Mouse (Mus musculus): Measurements from ENCODE around the gene Pcbp3. TPM values are rescaled to one million over a fixed set of nuclear protein-coding genes. Genes with fewer than 3 reads are reported as not detected.

Gene Pcbp3
- polyA plus RNA-seq, 1 experiment from 2014 or later: 28.3 TPM

DNA sequence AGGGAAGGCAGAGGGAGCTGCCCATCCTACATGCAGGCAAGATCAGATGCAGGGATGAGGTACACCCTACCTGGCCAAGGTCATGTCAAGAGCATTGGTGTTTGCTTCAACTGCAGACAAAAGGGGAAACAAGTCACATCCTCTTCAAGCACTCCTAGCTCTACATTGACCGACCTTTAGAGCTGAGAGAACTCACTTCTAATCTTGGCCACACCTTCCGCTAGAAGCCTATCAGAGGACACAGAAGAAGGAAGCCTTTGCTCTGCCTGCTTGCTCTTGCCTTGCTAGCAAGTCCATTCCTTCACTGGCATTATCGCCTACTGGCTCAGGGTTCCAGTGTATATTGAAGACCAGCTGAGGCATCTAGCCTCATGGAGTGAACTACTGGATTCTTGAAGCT lies 119.6 kb downstream of the Pcbp3 start:
- no peak for ATAC-seq (ENCODE audit: insufficient number of reproducible peaks, insufficient read depth, low FRiP score, low TSS enrichment, low read depth)
- Histone ChIP-seq H3K27ac (no peak overlapping the region), H3K36me3 (no peaks in the 10 kb centered on the region), H3K4me3 (no peak overlapping the region), H3K4me1 (peaks cover 7% of the 10 kb centered on the region; the same call in 1 of the 2 replicates), H3K9ac (no peak overlapping the region), H3K4me2 (no peak overlapping the region), H3K9me3 (no peaks in the 10 kb centered on the region), H3K27me3 (no peaks in the 10 kb centered on the region)
- WGBS: 89% methylated on average over 3 of the region's 3 CpGs

DNA sequence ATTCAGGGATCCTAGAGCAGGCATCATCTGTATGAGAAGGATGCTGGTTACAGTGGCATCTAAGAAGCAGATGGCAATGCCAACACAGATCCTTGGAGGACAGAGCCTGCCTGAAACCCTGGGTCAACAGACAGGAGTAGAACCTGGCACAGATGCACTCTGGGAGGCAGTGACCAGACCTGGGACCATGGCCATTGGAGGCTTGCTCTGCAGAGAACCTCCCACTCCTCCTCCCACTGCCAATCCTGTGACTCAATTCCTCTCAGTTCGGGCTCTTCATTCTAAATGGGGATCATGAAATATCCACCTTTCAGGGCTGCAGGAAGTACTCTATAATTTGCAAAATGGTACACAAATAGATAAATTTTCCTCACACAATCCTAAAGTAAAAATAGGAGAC lies 120.5 kb downstream of the Pcbp3 start:
- no peak for ATAC-seq (ENCODE audit: insufficient number of reproducible peaks, insufficient read depth, low FRiP score, low TSS enrichment, low read depth)
- Histone ChIP-seq H3K27ac (no peak overlapping the region), H3K4me2 (no peak overlapping the region), H3K27me3 (no peaks in the 10 kb centered on the region), H3K4me1 (peaks cover 7% of the 10 kb centered on the region; the same call in 1 of the 2 replicates), H3K9ac (no peak overlapping the region), H3K9me3 (no peaks in the 10 kb centered on the region), H3K4me3 (no peak overlapping the region), H3K36me3 (no peaks in the 10 kb centered on the region)
- WGBS: 83% methylated on average over 1 of the region's 1 CpGs

DNA sequence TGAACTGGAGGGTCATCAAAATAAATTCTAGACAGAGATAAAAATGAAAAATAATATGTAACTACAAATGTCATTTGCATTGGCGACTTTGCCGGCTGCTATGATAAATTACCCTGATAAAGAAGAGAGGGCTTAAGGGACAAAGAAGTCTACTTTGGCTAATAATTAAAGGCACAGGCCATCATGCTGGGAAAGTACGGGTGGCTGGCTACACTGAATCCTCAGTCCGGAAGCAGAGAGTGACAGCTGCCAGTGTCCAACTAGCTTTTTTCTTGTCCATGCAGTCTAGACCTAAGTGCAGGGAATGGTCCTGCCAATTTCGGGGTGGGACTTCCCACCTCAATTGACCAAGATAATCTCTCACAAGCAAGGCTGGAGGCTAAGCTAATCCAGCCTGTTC lies 121.1 kb downstream of the Pcbp3 start:
- ATAC-seq (ENCODE audit: insufficient number of reproducible peaks, insufficient read depth, low FRiP score, low TSS enrichment, low read depth): no peak

DNA sequence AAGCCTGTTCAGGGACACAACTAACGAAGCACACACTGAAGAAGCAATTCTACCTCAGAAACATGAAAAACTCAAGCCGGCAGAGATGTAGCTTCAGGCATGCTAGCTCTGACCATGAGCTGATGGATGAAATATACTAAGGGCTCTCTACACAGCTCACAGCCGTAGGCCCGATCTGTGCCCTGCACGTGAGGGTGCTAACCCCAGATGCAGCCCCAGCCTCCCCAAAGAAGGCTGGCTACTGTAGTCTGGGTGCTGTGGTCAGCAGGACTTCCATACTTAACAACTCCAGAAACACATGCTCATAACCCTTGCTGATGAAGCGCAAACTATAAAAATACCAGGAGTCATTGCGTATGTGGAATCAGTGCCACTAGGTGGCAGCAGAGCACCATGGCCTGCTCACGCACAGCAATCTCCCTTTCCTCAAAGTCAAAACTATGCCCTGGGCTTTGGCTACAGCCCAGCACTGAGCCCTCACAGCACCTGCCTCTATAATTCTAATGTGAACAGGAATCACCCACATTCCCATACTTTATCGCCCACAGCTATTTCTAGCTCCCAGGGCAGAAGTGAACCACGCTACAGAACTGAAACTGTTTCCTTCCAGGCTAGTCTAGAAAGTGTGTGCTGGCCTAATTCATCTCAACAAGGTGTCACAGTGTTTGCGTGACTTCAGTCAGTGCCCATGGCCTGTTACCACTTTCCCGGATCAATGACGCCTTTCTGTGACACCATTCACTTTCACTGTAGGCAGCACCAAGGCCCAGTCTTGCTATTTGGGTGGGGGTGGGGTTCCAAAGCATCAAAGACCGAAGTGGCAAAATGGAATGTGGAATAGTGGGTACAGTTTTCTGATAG lies 126.0 kb downstream of the Pcbp3 start:
- H3K27me3 ChIP-seq: no peaks in the 10 kb centered on the region
- H3K27ac ChIP-seq: no peak overlapping the region
- H3K36me3 ChIP-seq: no peaks in the 10 kb centered on the region
- no peak overlapping the region for H3K9ac ChIP-seq
- no peak overlapping the region for H3K4me2 ChIP-seq
- H3K9me3 ChIP-seq: no peaks in the 10 kb centered on the region
- 58% methylated on average over 14 of the region's 14 CpGs for WGBS
- no peak for ATAC-seq (ENCODE audit: insufficient number of reproducible peaks, insufficient read depth, low FRiP score, low TSS enrichment, low read depth)
- no peaks in the 10 kb centered on the region for H3K4me1 ChIP-seq
- H3K4me3 ChIP-seq: no peak overlapping the region

More for the DNA sequence above, 121.1 kb downstream of the Pcbp3 start:
- Histone ChIP-seq H3K36me3 (no peaks in the 10 kb centered on the region), H3K4me2 (no peak overlapping the region), H3K27ac (no peak overlapping the region), H3K9ac (no peak overlapping the region), H3K9me3 (no peaks in the 10 kb centered on the region), H3K27me3 (no peaks in the 10 kb centered on the region), H3K4me3 (no peak overlapping the region), H3K4me1 (peaks cover 7% of the 10 kb centered on the region; the same call in 1 of the 2 replicates)
- WGBS: 77% methylated on average over 5 of the region's 5 CpGs

DNA sequence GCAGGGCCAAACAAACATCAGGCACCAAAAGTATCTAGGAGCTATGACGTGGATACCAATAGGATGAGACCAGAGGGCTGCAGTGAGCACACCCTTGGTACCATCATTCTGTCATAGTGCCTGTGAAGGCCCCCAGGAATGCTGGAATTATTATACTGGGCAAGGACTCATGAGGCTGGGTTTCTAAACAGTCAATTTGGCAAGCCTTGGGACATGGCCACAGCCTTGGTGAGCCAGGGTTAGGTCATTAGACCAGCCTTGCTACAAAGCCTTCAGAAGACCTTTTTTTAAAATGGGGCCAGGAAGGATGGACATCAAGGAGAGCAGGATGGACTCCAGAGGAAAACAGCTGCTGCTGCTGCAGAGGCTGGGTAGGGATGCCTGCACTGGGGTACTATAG lies 128.8 kb downstream of the Pcbp3 start:
- no peak overlapping the region for H3K4me3 ChIP-seq
- WGBS: 88% methylated on average over 1 of the region's 1 CpGs

DNA sequence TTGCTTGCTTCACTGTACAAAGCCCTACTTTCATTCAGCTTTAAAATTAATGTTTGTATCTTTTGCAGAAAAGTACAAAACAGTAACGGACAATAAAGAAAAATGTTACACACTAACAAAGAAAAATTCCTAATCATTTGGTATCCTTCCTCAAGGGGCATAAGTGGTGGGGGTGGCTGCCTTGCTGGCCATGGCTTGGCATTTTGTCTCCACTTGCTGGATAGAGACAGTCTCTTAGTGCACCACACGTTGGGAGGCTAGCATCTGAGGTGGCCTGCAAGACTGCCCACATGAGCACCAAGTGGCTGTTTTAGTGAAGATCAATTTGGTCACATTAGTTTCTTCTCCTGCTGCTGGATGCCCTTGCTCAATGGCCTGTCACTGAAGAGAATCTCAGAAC lies 129.8 kb downstream of the Pcbp3 start:
- no peaks in the 10 kb centered on the region for H3K4me1 ChIP-seq
- WGBS: 81% methylated on average over 2 of the region's 2 CpGs
- no peak overlapping the region for H3K27ac ChIP-seq
- no peak overlapping the region for H3K4me2 ChIP-seq
- no peaks in the 10 kb centered on the region for H3K27me3 ChIP-seq
- no peaks in the 10 kb centered on the region for H3K36me3 ChIP-seq
- ATAC-seq (ENCODE audit: insufficient number of reproducible peaks, insufficient read depth, low FRiP score, low TSS enrichment, low read depth): no peak
- no peak overlapping the region for H3K9ac ChIP-seq
- no peaks in the 10 kb centered on the region for H3K9me3 ChIP-seq
- no peak overlapping the region for H3K4me3 ChIP-seq

More for the DNA sequence above, 128.8 kb downstream of the Pcbp3 start:
- Histone ChIP-seq H3K9ac (no peak overlapping the region), H3K36me3 (no peaks in the 10 kb centered on the region), H3K4me1 (no peaks in the 10 kb centered on the region), H3K9me3 (no peaks in the 10 kb centered on the region), H3K27me3 (no peaks in the 10 kb centered on the region), H3K4me2 (no peak overlapping the region), H3K27ac (no peak overlapping the region)
- ATAC-seq (ENCODE audit: insufficient number of reproducible peaks, insufficient read depth, low FRiP score, low TSS enrichment, low read depth): no peak

DNA sequence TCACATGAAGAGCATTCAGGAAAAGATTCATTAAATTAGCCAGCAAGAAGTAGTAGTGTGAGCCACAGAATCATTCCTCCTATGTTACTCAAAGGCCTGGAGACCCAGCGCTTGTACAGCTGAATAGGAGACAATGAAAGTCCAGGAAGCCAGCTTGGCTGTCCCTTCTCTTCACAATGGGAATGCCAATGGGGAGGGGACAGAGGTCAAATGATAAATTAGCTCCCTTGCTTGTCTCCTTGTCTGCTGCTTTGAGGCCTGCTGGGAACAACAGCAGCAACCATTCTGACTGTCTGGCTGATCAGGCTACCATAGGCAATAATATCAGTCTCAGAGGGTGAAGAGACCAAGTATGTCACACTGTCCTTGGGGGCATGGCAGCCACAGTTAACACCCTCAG lies 130.5 kb downstream of the Pcbp3 start:
- Histone ChIP-seq H3K27me3 (no peaks in the 10 kb centered on the region), H3K9me3 (no peaks in the 10 kb centered on the region), H3K9ac (no peak overlapping the region), H3K4me1 (no peaks in the 10 kb centered on the region), H3K27ac (no peak overlapping the region), H3K4me3 (no peak overlapping the region), H3K36me3 (no peaks in the 10 kb centered on the region), H3K4me2 (no peak overlapping the region)
- no peak for ATAC-seq (ENCODE audit: insufficient number of reproducible peaks, insufficient read depth, low FRiP score, low TSS enrichment, low read depth)
- 91% methylated on average over 1 of the region's 1 CpGs for WGBS

DNA sequence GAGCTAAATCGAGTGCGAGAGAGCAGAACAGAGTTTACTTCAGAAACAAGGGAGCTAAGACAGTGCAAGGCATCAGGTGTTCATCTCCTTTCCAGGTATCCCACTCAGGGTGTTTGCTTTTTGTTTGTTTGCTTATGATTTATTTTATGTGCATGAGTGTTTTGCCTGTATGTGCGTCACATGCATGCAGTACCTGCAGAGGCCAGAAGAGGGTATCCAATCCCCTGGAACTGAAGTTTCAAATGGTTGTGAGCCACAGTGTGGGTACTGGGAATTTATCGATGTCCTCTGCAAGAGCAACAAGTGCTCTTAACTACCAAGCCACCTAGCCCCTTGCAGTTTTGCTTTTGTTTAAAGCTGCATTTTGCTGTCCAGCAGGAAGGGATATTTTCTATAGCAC lies 132.8 kb downstream of the Pcbp3 start:
- no peaks in the 10 kb centered on the region for H3K36me3 ChIP-seq
- no peak overlapping the region for H3K9ac ChIP-seq
- no peaks in the 10 kb centered on the region for H3K4me1 ChIP-seq
- no peak overlapping the region for H3K4me2 ChIP-seq
- 97% methylated on average over 4 of the region's 4 CpGs for WGBS
- no peaks in the 10 kb centered on the region for H3K9me3 ChIP-seq
- no peaks in the 10 kb centered on the region for H3K27me3 ChIP-seq
- no peak for ATAC-seq (ENCODE audit: insufficient number of reproducible peaks, insufficient read depth, low FRiP score, low TSS enrichment, low read depth)
- H3K27ac ChIP-seq: no peak overlapping the region
- H3K4me3 ChIP-seq: no peak overlapping the region

DNA sequence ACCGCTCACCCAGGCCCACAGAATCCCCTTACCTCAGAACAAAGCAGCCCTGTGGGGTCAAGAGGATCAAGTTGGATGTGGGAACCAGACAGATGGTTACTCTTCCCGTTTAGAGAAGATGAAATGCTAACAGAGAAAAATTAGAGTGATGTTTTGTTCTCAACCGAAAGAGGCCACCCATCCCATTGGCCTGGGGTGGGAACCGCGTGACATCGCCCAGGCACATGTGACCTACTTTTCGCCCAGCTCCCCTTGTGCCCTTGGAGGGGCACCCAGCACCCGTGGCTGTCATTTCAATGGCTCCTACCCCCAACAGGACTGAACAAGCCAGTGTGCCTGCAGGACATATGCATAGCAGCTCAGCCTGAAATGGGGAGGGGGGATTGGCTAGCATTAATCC lies 139.0 kb downstream of the Pcbp3 start:
- no peak for ATAC-seq (ENCODE audit: insufficient number of reproducible peaks, insufficient read depth, low FRiP score, low TSS enrichment, low read depth)
- Histone ChIP-seq H3K27ac (no peak overlapping the region), H3K4me1 (no peaks in the 10 kb centered on the region), H3K27me3 (no peaks in the 10 kb centered on the region), H3K4me2 (no peak overlapping the region), H3K9me3 (no peaks in the 10 kb centered on the region), H3K4me3 (no peak overlapping the region), H3K36me3 (no peaks in the 10 kb centered on the region), H3K9ac (no peak overlapping the region)
- 86% methylated on average over 8 of the region's 8 CpGs for WGBS

DNA sequence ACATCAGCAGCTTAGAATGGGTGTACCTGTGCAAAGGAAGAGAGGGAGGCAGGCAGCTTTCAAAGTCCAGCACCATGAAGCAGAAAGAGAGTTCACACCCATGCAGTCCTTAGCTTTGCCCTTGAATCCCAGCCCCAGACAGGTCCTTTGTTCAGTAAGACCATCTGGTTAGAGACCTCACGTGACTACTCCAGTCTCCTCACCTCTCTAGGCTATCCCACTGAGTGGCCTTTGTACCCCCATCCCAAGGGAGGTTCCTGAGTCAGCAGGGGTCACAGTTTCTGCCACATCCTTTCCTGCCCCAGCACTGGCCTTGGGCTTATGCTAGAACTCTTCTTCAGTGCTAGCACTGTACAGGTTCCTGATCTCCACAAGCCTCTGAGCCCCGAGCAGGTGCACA lies 142.4 kb downstream of the Pcbp3 start:
- H3K27ac ChIP-seq: no peak overlapping the region
- no peaks in the 10 kb centered on the region for H3K27me3 ChIP-seq
- ATAC-seq (ENCODE audit: insufficient number of reproducible peaks, insufficient read depth, low FRiP score, low TSS enrichment, low read depth): no peak
- H3K9ac ChIP-seq: no peak overlapping the region
- WGBS: 71% methylated on average over 2 of the region's 2 CpGs
- H3K4me2 ChIP-seq: no peak overlapping the region
- peaks cover 12% of the 10 kb centered on the region for H3K4me1 ChIP-seq
- no peaks in the 10 kb centered on the region for H3K36me3 ChIP-seq
- H3K4me3 ChIP-seq: no peak overlapping the region
- H3K9me3 ChIP-seq: no peaks in the 10 kb centered on the region

DNA sequence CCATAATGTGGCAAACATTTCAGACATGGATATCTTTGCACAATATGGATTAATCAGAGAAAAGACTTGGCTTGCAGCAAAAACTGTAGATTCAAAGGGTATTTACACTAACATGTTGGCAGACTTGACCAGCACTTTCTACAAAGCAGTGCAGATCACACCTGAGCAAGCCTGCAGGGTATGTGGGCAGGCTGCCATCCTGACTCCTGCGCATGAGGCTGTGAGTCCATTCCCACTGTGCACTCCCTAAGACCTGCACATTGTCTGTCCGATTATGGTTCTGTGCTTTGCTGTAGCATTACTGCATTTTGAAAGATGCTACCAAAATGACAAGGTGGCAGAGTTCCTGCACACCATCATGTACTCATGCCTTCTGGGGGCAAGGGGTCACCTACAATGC lies 143.3 kb downstream of the Pcbp3 start:
- Histone ChIP-seq H3K4me2 (no peak overlapping the region), H3K9ac (no peak overlapping the region), H3K4me3 (no peak overlapping the region), H3K27ac (no peak overlapping the region), H3K27me3 (no peaks in the 10 kb centered on the region), H3K4me1 (peaks cover 12% of the 10 kb centered on the region), H3K9me3 (no peaks in the 10 kb centered on the region), H3K36me3 (no peaks in the 10 kb centered on the region)
- no peak for ATAC-seq (ENCODE audit: insufficient number of reproducible peaks, insufficient read depth, low FRiP score, low TSS enrichment, low read depth)
- WGBS: 91% methylated on average over 2 of the region's 2 CpGs

DNA sequence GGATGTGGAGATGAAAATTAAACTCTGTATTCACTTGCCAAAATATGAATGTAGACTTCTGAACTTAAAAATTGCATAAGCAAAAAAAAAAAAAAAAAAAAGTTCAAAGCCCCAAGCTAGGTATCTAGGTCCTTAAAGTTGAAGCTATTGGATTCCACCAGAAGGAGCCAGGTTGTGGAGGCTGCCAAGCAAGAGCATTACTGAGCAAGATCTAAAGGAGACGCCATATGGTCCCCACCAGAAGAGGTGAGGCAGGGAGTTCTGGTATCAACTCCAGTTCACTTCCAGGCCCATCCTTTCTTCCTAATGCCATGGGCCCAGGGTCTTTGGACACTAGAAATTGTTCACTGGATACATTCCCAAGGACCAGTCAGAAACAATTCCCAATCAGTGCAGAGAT lies 144.8 kb downstream of the Pcbp3 start:
- H3K27ac ChIP-seq: no peak overlapping the region
- no peaks in the 10 kb centered on the region for H3K36me3 ChIP-seq
- no peak overlapping the region for H3K4me2 ChIP-seq
- H3K4me1 ChIP-seq: peaks cover 12% of the 10 kb centered on the region
- no peaks in the 10 kb centered on the region for H3K27me3 ChIP-seq
- no peak for ATAC-seq (ENCODE audit: insufficient number of reproducible peaks, insufficient read depth, low FRiP score, low TSS enrichment, low read depth)
- no peaks in the 10 kb centered on the region for H3K9me3 ChIP-seq
- WGBS: 80% methylated on average over 1 of the region's 1 CpGs
- no peak overlapping the region for H3K9ac ChIP-seq
- H3K4me3 ChIP-seq: no peak overlapping the region
